Mouse (Mus musculus) cerebellum, adult 11-12 months (tissue): Measurements from ENCODE around the gene Tep1.

ENCODE experiments used
- DNase-seq: peaks from one replicate; pipeline ENCODE4 v3.0.0; 2022

The Tep1 gene

GRCm38 (mm10) chr14:50788157-50788556, 82.2 kb downstream of the Tep1 start:
- DNase-seq = no peak

GRCm38 (mm10) chr14:50785251-50785637, 85.1 kb downstream of the Tep1 start, which contains the start of gene Ttc5:
Gene Ttc5 (minus strand): TSS chr14:50785519.
- DNase-seq = peak; percentile 80

GRCm38 (mm10) chr14:50784391-50785250, 85.7 kb downstream of the Tep1 start:
- DNase-seq = no peak

GRCm38 (mm10) chr14:50782166-50782565, 88.2 kb downstream of the Tep1 start:
- no peak for DNase-seq
